24 mouse cellular contexts compared by ENCODE assay signal in genomic region chr14:25591426-25591825, GRCm38 (mm10).
A peak's percentile ranks its signal among the peaks of the same experiment; 100 is the strongest.
DNase-seq lines count a peak whose midpoint lies in the region; ATAC-seq and TF ChIP-seq lines count a peak whose summit lies in the region.
"Had no signal": no experiment of that assay in that cellular context is flagged by ENCODE, and none has a peak within 500 bp of the region (broad histone marks: within the 10 kb centered on the region; RNA-seq: fewer than 3 reads in every experiment).

No protein-coding gene starts in this region.

- H3K4me2 ChIP-seq in neural tube, embryonic 15.5 days, result no peak overlapping the region

- H3K4me3 ChIP-seq in ES-E14 (ENCODE audit: insufficient read depth in 1 of 2, low read depth in 1 of 2, low read length in 2 of 2, poor library complexity in 1 of 2, severe bottlenecking in 1 of 2), result no peak overlapping the region
- H3K4me3 ChIP-seq in neural tube, embryonic 15.5 days (replicated peaks), result no peak overlapping the region

- H3K9ac ChIP-seq in ES-E14 (ENCODE audit: insufficient read depth, low read depth, low read length, poor library complexity, severe bottlenecking), result no peak overlapping the region
- no peak overlapping the region for H3K9ac ChIP-seq in neural tube, embryonic 15.5 days (replicated peaks)

- ATAC-seq in neural tube, embryonic 15.5 days (ENCODE audit: low FRiP score), result no peak
- ATAC-seq: activated CD4-positive, CD25-positive, alpha-beta regulatory T cell, adult 4 months; CD4-positive, CD25-positive, alpha-beta regulatory T cell, adult 4 months; Patski had no signal

- H3K4me1 ChIP-seq in ES-E14 (ENCODE audit: control insufficient read depth in 2 of 2, insufficient read depth in 2 of 2, low read length in 2 of 2, poor library complexity in 1 of 2), result peaks cover 10 to 52% of the 10 kb centered on the region in 2 experiments
- peaks cover 66% of the 10 kb centered on the region for H3K4me1 ChIP-seq in neural tube, embryonic 15.5 days

- DNase-seq in ES-CJ7 (ENCODE audit: low read depth, low spot score) (peak; percentile 79), ES-E14 (ENCODE audit: low read depth, low spot score) (no peak), R1 (ENCODE audit: low read depth, low spot score) (peak; percentile 87)
- no peak for DNase-seq in heart, adult 11 months
- DNase-seq in right cerebral cortex, postnatal 36 days (ENCODE audit: low spot score in 2 of 2), result no peak
- DNase-seq: adrenal gland, adult 2 months; adrenal gland, adult 8-10 months; adrenal gland, postnatal 10 days; adrenal gland, postnatal 14 days; adrenal gland, postnatal 25 days; adrenal gland, postnatal 36 days; B cell, adult 2 months; cerebellum, adult 11 months; cerebellum, adult 11-12 months; cerebellum, adult 18-20 months; cerebellum, adult 2 months; cerebellum, adult 8-10 months; cerebellum, adult 9-10 months had no signal

- no peaks in the 10 kb centered on the region for H3K9me3 ChIP-seq in ES-E14 (ENCODE audit: control insufficient read depth, insufficient read depth, low read depth, low read length)
- no peaks in the 10 kb centered on the region for H3K9me3 ChIP-seq in neural tube, embryonic 15.5 days (replicated peaks)

- H3K36me3 ChIP-seq in ES-E14 (ENCODE audit: control insufficient read depth, insufficient read depth, low read length, poor library complexity, severe bottlenecking), result no peaks in the 10 kb centered on the region; the same call in 1 of the 2 replicates
- H3K36me3 ChIP-seq in neural tube, embryonic 15.5 days, result no peaks in the 10 kb centered on the region
- H3K36me3 ChIP-seq: G1E had no signal

- H3K27ac ChIP-seq in ES-E14 (ENCODE audit: insufficient read depth, low read depth, low read length, poor library complexity, severe bottlenecking), result no peak overlapping the region
- no peak overlapping the region for H3K27ac ChIP-seq in neural tube, embryonic 15.5 days (replicated peaks)

- in situ Hi-C loops in ES-E14 (cut with MboI; ENCODE audit: low sequenced_read_pairs in 2 of 2, unreplicated experiment in 2 of 2), result no loop called here

- H3K27me3 ChIP-seq in neural tube, embryonic 15.5 days (replicated peaks), result no peaks in the 10 kb centered on the region
- H3K27me3 ChIP-seq: CH12.LX, Patski had no signal

- 100% methylated on average over 1 of the region's 1 CpGs for WGBS in neural tube, embryonic 15.5 days

TF ChIP-seq in ES-E14, 5 proteins besides CTCF, POLR2A, EP300 and RAD21:
- TF ChIP-seq MAFK (IDR thresholded peaks at IDR 0.05; ENCODE audit: insufficient read depth, low read depth, low read length), result no peak
- peak; percentile 52; the same call in 1 of the 2 replicates for TF ChIP-seq ZNF384 (IDR thresholded peaks at IDR 0.05; ENCODE audit: low read depth, low read length)
TF ChIP-seq in ES-E14: peak in this region for 1.

Comparison
In these comparisons a context has a peak if more than half of its experiments do, and no peak if none do; other contexts are left out.
1. DNase-seq: peak in ES-CJ7 (single experiment) and R1 (single experiment); none in ES-E14 (single experiment), heart, adult 11 months (single experiment) and right cerebral cortex, postnatal 36 days (0 of 2).